Mouse (Mus musculus) gonadal fat pad, adult 2 months (tissue): Measurements from ENCODE around the gene Syt5. TPM values are rescaled to one million over a fixed set of nuclear protein-coding genes. Genes with fewer than 3 reads are reported as not detected.
A peak's percentile ranks its signal among the peaks of the same experiment; 100 is the strongest.
"Not testable (repeated sequence)": the region's sequence is repeated elsewhere in the genome, so short reads cannot be mapped to it uniquely, and the experiment has no call there.

Source experiments
- DNase-seq: peaks from one replicate; pipeline ENCODE4 v3.0.0-alpha.2; 2012; ENCODE audit warnings: low read depth
- polyA plus RNA-seq: library from polyadenylated mRNA; depleted of rRNA; stranded (reverse); fragments of >200 nt; gene quantifications from 2 replicates; pipeline ENCODE4 v1.2.3, GENCODE M21; 2012; rRNA removed

Gene Syt5
- 0.09 and 0.81 TPM in 2 replicates for polyA plus RNA-seq

- DNase-seq: no peak
Measured at GRCm38 (mm10) chr7:4547221-4547641, at the start of gene Syt5. Syt5 (minus strand) TSS chr7:4547541.

- not testable (repeated sequence) for DNase-seq
Measured at GRCm38 (mm10) chr7:4597046-4597445, 49.7 kb upstream of the Syt5 start.

GRCm38 (mm10) chr7:4581481-4581880 lies 34.1 kb upstream of the Syt5 start:
- DNase-seq: not testable (repeated sequence)

GRCm38 (mm10) chr7:4572361-4572760 lies 25.0 kb upstream of the Syt5 start:
- DNase-seq: not testable (repeated sequence)

GRCm38 (mm10) chr7:4562660-4563059 lies 15.3 kb upstream of the Syt5 start:
- no peak for DNase-seq

GRCm38 (mm10) chr7:4557167-4557560 lies 9.8 kb upstream of the Syt5 start:
- no peak for DNase-seq

- no peak for DNase-seq
Measured at GRCm38 (mm10) chr7:4556256-4557166, 9.2 kb upstream of the Syt5 start.

- DNase-seq: no peak
Measured at GRCm38 (mm10) chr7:4546591-4547131, 680 bp downstream of the Syt5 start.

GRCm38 (mm10) chr7:4546050-4546449 lies 1.3 kb downstream of the Syt5 start:
- no peak for DNase-seq

GRCm38 (mm10) chr7:4542013-4542412 lies 5.3 kb downstream of the Syt5 start:
- DNase-seq: no peak

- no peak for DNase-seq
Measured at GRCm38 (mm10) chr7:4541344-4541743, 6.0 kb downstream of the Syt5 start.

GRCm38 (mm10) chr7:4539019-4539418 lies 8.3 kb downstream of the Syt5 start:
- no peak for DNase-seq

- no peak for DNase-seq
Measured at GRCm38 (mm10) chr7:4537181-4537580, 10.2 kb downstream of the Syt5 start.

- DNase-seq: no peak
Measured at GRCm38 (mm10) chr7:4536369-4536768, 11.0 kb downstream of the Syt5 start.

- DNase-seq: no peak
Measured at GRCm38 (mm10) chr7:4532005-4532729, 15.2 kb downstream of the Syt5 start, which contains the start of gene Dnaaf3. Dnaaf3 (minus strand) TSS chr7:4532453.

- DNase-seq: not testable (repeated sequence)
Measured at GRCm38 (mm10) chr7:4530166-4530565, 17.2 kb downstream of the Syt5 start.

GRCm38 (mm10) chr7:4527302-4527689 lies 20.0 kb downstream of the Syt5 start:
- no peak for DNase-seq

GRCm38 (mm10) chr7:4526341-4527301 lies 20.7 kb downstream of the Syt5 start:
- DNase-seq: peak; percentile 52

- DNase-seq: not testable (repeated sequence)
Measured at GRCm38 (mm10) chr7:4524212-4524922, 23.0 kb downstream of the Syt5 start, which contains the start of gene Tnni3. Tnni3 (minus strand) TSS chr7:4524229.
